Mouse (Mus musculus) limb, embryonic 14.5 days (tissue): ENCODE measurements at regions not wholly inside any gene's neighbourhood (a gene's known extent, or its start where the extent isn't known, plus 50 kb on each side); places are given as distances from the start of the nearest gene placed in this dataset.

Experiments used
- ATAC-seq: fragments of 200-750 bp; cut with Nextera tagmentation; 2 replicates; pipeline ENCODE4 v1.8.0; 2017; ENCODE audit warnings: low read depth, moderate number of reproducible peaks, moderate TSS enrichment; ENCODE audit not compliant: low FRiP score
- DNase-seq: peaks from one replicate; pipeline ENCODE4 v3.0.0-alpha.2; 2015; ENCODE audit warnings: low spot score
- H3K27ac ChIP-seq: fragments of 300-500 bp; sonication (generic); replicated peaks from 2 replicates; pipeline ENCODE4 v1.5.1; 2014; ENCODE audit warnings: low read depth, mild to moderate bottlenecking, low read length, moderate library complexity, mixed read lengths
- H3K27me3 ChIP-seq: fragments of 300-500 bp; sonication (generic); 2 replicates; pipeline ENCODE4 v1.6.1; 2014; ENCODE audit warnings: low read length, mixed read lengths; ENCODE audit not compliant: control insufficient read depth, insufficient read depth
- H3K36me3 ChIP-seq: fragments of 300-500 bp; sonication (generic); 2 replicates; pipeline ENCODE4 v1.6.1; 2014; ENCODE audit warnings: mild to moderate bottlenecking, low read length, moderate library complexity, mixed read lengths; ENCODE audit not compliant: control insufficient read depth, insufficient read depth
- H3K4me1 ChIP-seq: fragments of 300-500 bp; sonication (generic); 2 replicates; pipeline ENCODE4 v1.6.1; 2014; ENCODE audit warnings: antibody characterized with exemption, low read length, mixed read lengths; ENCODE audit not compliant: control insufficient read depth, insufficient read depth
- H3K4me2 ChIP-seq: fragments of 300-500 bp; sonication (generic); replicated peaks from 2 replicates; pipeline ENCODE4 v1.6.1; 2014; ENCODE audit warnings: low read depth, mild to moderate bottlenecking, low read length, moderate library complexity; ENCODE audit not compliant: severe bottlenecking
- H3K4me3 ChIP-seq: fragments of 300-500 bp; sonication (generic); replicated peaks from 2 replicates; pipeline ENCODE4 v1.5.1; 2014; ENCODE audit warnings: low read length
- H3K9ac ChIP-seq: fragments of 300-500 bp; sonication (generic); 2 replicates; pipeline ENCODE4 v1.6.1; 2014; ENCODE audit warnings: mild to moderate bottlenecking, low read depth, low read length, moderate library complexity; ENCODE audit not compliant: severe bottlenecking
- H3K9me3 ChIP-seq: fragments of 300-500 bp; sonication (generic); 2 replicates; pipeline ENCODE4 v1.6.1; 2016; ENCODE audit warnings: low read length; ENCODE audit not compliant: control insufficient read depth
- POLR2A ChIP-seq: fragments of 200-500 bp; IDR thresholded peaks from 2 replicates; pipeline ENCODE4 v1.8.0; 2012; ENCODE audit warnings: inconsistent platforms, mild to moderate bottlenecking, moderate library complexity, borderline replicate concordance; ENCODE audit not compliant: insufficient read depth, insufficient read length; ENCODE audit errors: extremely low read depth
- WGBS: fragments of 180-500 bp; shearing (Covaris S2); extraction: QIAGEN DNeasy Blood & Tissue Kit; methylation state at CpG from one replicate; pipeline ENCODE4 v1.1.7; 2014; 5-methylcytosine and 5-hydroxymethylcytosine counted together

GRCm38 (mm10) chr2:21059618-21060346, 91.1 kb upstream of the Arhgap21 start:
- ATAC-seq = no peak
- no peak for TF ChIP-seq POLR2A
- Histone ChIP-seq H3K27me3 (no peaks in the 10 kb centered on the region), H3K4me1 (0 out of 2 replicates have a peak, but pooled peaks cover 4% of the 10 kb centered on the region), H3K9ac (no peak overlapping the region), H3K9me3 (no peaks in the 10 kb centered on the region), H3K27ac (no peak overlapping the region), H3K4me3 (no peak overlapping the region), H3K36me3 (no peaks in the 10 kb centered on the region), H3K4me2 (no peak overlapping the region)
- DNase-seq = no peak
- WGBS = 42% methylated on average over 3 of the region's 3 CpGs

- Histone ChIP-seq H3K36me3 (no peaks in the 10 kb centered on the region), H3K9me3 (no peaks in the 10 kb centered on the region), H3K27ac (no peak overlapping the region), H3K4me2 (no peak overlapping the region), H3K4me3 (no peak overlapping the region), H3K9ac (no peak overlapping the region), H3K27me3 (no peaks in the 10 kb centered on the region), H3K4me1 (peaks cover 8% of the 10 kb centered on the region; the same call in 1 of the 2 replicates)
- ATAC-seq (no peak), DNase-seq (no peak)
- TF ChIP-seq POLR2A = no peak
- 89% methylated on average over 3 of the region's 3 CpGs for WGBS
Measured at GRCm38 (mm10) chr2:21058940-21059339, 90.3 kb upstream of the Arhgap21 start.

GRCm38 (mm10) chr2:21056450-21057210, 87.9 kb upstream of the Arhgap21 start:
- Histone ChIP-seq H3K9me3 (no peaks in the 10 kb centered on the region), H3K4me3 (no peak overlapping the region), H3K4me2 (no peak overlapping the region), H3K36me3 (no peaks in the 10 kb centered on the region), H3K4me1 (peaks cover 13% of the 10 kb centered on the region; the same call in 1 of the 2 replicates), H3K27ac (no peak overlapping the region), H3K27me3 (no peaks in the 10 kb centered on the region), H3K9ac (no peak overlapping the region)
- ATAC-seq (peak; percentile 44; the same call in 1 of the 2 replicates), DNase-seq (peak; percentile 38)
- 61% methylated on average over 5 of the region's 5 CpGs for WGBS
- no peak for TF ChIP-seq POLR2A

GRCm38 (mm10) chr2:21055416-21055815, 86.7 kb upstream of the Arhgap21 start:
- no peak overlapping the region for H3K9ac ChIP-seq
- no peak for TF ChIP-seq POLR2A
- peaks cover 13% of the 10 kb centered on the region; the same call in 1 of the 2 replicates for H3K4me1 ChIP-seq
- H3K4me2 ChIP-seq = no peak overlapping the region
- DNase-seq (no peak), ATAC-seq (no peak)
- H3K27ac ChIP-seq = no peak overlapping the region
- no peaks in the 10 kb centered on the region for H3K9me3 ChIP-seq
- H3K4me3 ChIP-seq = no peak overlapping the region
- no peaks in the 10 kb centered on the region for H3K27me3 ChIP-seq
- H3K36me3 ChIP-seq = no peaks in the 10 kb centered on the region
- WGBS = 89% methylated on average over 3 of the region's 3 CpGs

- DNase-seq = no peak
- no peak for TF ChIP-seq POLR2A
Measured at GRCm38 (mm10) chr2:21054325-21055082, 85.8 kb upstream of the Arhgap21 start.

More at GRCm38 (mm10) chr2:21054325-21055082, 85.8 kb upstream of the Arhgap21 start:
- H3K27ac ChIP-seq = no peak overlapping the region
- H3K9me3 ChIP-seq = no peaks in the 10 kb centered on the region
- H3K4me3 ChIP-seq = no peak overlapping the region
- H3K4me1 ChIP-seq = peaks cover 13% of the 10 kb centered on the region; the same call in 1 of the 2 replicates
- no peaks in the 10 kb centered on the region for H3K36me3 ChIP-seq
- no peak for ATAC-seq
- WGBS = 70% methylated on average over 6 of the region's 6 CpGs
- no peaks in the 10 kb centered on the region for H3K27me3 ChIP-seq
- H3K9ac ChIP-seq = no peak overlapping the region
- H3K4me2 ChIP-seq = no peak overlapping the region
